21 mouse cellular contexts compared by ENCODE assay signal in genomic region chr19:29562603-29563002, GRCm38 (mm10). TPM values are rescaled to one million over a fixed set of nuclear protein-coding genes. Genes with fewer than 3 reads are reported as not detected.
DNase-seq lines count a peak whose midpoint lies in the region; ATAC-seq and TF ChIP-seq lines count a peak whose summit lies in the region.
"Had no signal": no experiment of that assay in that cellular context is flagged by ENCODE, and none has a peak within 500 bp of the region (broad histone marks: within the 10 kb centered on the region; RNA-seq: fewer than 3 reads in every experiment).

No protein-coding gene starts in this region.

- TF ChIP-seq POLR2A in liver, adult 2 months (IDR thresholded peaks at IDR 0.05; ENCODE audit: extremely low read depth, insufficient read depth, low read length): no peak

- H3K36me3 ChIP-seq in embryonic facial prominence, embryonic 15.5 days: peaks cover 5% of the 10 kb centered on the region; the same call in 1 of the 2 replicates
- peaks cover 44% of the 10 kb centered on the region for H3K36me3 ChIP-seq in embryonic facial prominence, embryonic 10.5 days (replicated peaks)
- H3K36me3 ChIP-seq in liver, adult 2 months (ENCODE audit: control insufficient read depth, insufficient read depth, low read length): peaks cover 2% of the 10 kb centered on the region; the same call in 1 of the 2 replicates
- peaks cover 3% of the 10 kb centered on the region; the same call in 1 of the 2 replicates for H3K36me3 ChIP-seq in lung, embryonic 15.5 days
- no peaks in the 10 kb centered on the region for H3K36me3 ChIP-seq in stomach, postnatal 0 days (ENCODE audit: control insufficient read depth, insufficient read depth, low read length)
- H3K36me3 ChIP-seq: heart, embryonic 15.5 days had no signal

- TF ChIP-seq EP300 in stomach, postnatal 0 days (optimal IDR thresholded peaks at IDR 0.05): no peak

- H3K4me1 ChIP-seq in embryonic facial prominence, embryonic 15.5 days: peaks cover 3% of the 10 kb centered on the region; the same call in 1 of the 2 replicates
- no peaks in the 10 kb centered on the region for H3K4me1 ChIP-seq in embryonic facial prominence, embryonic 10.5 days
- peaks cover 12% of the 10 kb centered on the region; the same call in 1 of the 2 replicates for H3K4me1 ChIP-seq in liver, adult 2 months (ENCODE audit: control insufficient read depth, insufficient read depth, low read length)
- no peaks in the 10 kb centered on the region; the same call in 1 of the 2 replicates for H3K4me1 ChIP-seq in lung, embryonic 15.5 days
- no peaks in the 10 kb centered on the region for H3K4me1 ChIP-seq in stomach, postnatal 0 days (replicated peaks; ENCODE audit: control insufficient read depth, insufficient read depth)
- H3K4me1 ChIP-seq: forebrain, embryonic 10.5 days; hindbrain, embryonic 10.5 days had no signal

- DNase-seq in embryonic facial prominence, embryonic 10.5 days (ENCODE audit: low spot score): no peak
- DNase-seq in liver, adult 2 months (ENCODE audit: extremely low read depth, low read depth, low spot score): peak; percentile 92
- DNase-seq in liver: no peak
- DNase-seq in lung, postnatal 4 days: no peak
- no peak for DNase-seq in stomach, postnatal 0 days (ENCODE audit: low spot score)
- DNase-seq: adrenal gland, adult 8-10 months; adrenal gland, postnatal 36 days; B cell, adult 2 months; cerebellum, adult 8-10 months; cerebellum, postnatal 25 days had no signal

- 0 out of 2 replicates have a peak overlapping the region, but pooled peaks have one; percentile 55 for H3K27ac ChIP-seq in embryonic facial prominence, embryonic 15.5 days (replicated peaks)
- no peak overlapping the region for H3K27ac ChIP-seq in embryonic facial prominence, embryonic 10.5 days (replicated peaks)
- H3K27ac ChIP-seq in liver, adult 2 months (replicated peaks; ENCODE audit: insufficient read depth, low read depth, low read length): no peak overlapping the region
- H3K27ac ChIP-seq in lung, embryonic 15.5 days: peak overlapping the region; percentile 67; the same call in 1 of the 2 replicates
- 0 out of 2 replicates have a peak overlapping the region, but pooled peaks have one; percentile 13 for H3K27ac ChIP-seq in stomach, postnatal 0 days (replicated peaks)
- H3K27ac ChIP-seq: forebrain, embryonic 10.5 days; hindbrain, embryonic 10.5 days; hindbrain, embryonic 14.5 days had no signal

- no peak for TF ChIP-seq CTCF in liver, adult 2 months (IDR thresholded peaks at IDR 0.05; ENCODE audit: low read depth, low read length)
- 0 out of 2 replicates have a peak, but pooled peaks have one; percentile 11 for TF ChIP-seq CTCF in stomach, postnatal 0 days (IDR thresholded peaks at IDR 0.05; ENCODE audit: low read depth)

- ATAC-seq in embryonic facial prominence, embryonic 15.5 days (ENCODE audit: insufficient number of reproducible peaks, low FRiP score, low TSS enrichment, low read depth): no peak
- ATAC-seq in lung, embryonic 15.5 days (ENCODE audit: borderline replicate concordance, extremely low read depth, low FRiP score, low TSS enrichment): no peak
- peak; percentile 70 for ATAC-seq in stomach, postnatal 0 days (ENCODE audit: low FRiP score, low TSS enrichment)
- ATAC-seq: CD4-positive, CD25-positive, alpha-beta regulatory T cell, adult 4 months had no signal

- 66% methylated on average over 3 of the region's 3 CpGs for WGBS in embryonic facial prominence, embryonic 15.5 days
- 72% methylated on average over 3 of the region's 3 CpGs for WGBS in embryonic facial prominence, embryonic 10.5 days
- 23% methylated on average over 3 of the region's 3 CpGs for WGBS in liver, adult 2 months
- WGBS in lung, embryonic 15.5 days: 31% methylated on average over 3 of the region's 3 CpGs
- 38% methylated on average over 3 of the region's 3 CpGs for WGBS in stomach, postnatal 0 days

- no peak overlapping the region for H3K4me3 ChIP-seq in embryonic facial prominence, embryonic 15.5 days (replicated peaks)
- H3K4me3 ChIP-seq in embryonic facial prominence, embryonic 10.5 days: no peak overlapping the region
- H3K4me3 ChIP-seq in liver, adult 2 months (ENCODE audit: insufficient read depth, low read depth, low read length): no peak overlapping the region
- no peak overlapping the region for H3K4me3 ChIP-seq in lung, embryonic 15.5 days
- H3K4me3 ChIP-seq in stomach, postnatal 0 days (ENCODE audit: low read depth, low read length): no peak overlapping the region
- H3K4me3 ChIP-seq: embryonic facial prominence, embryonic 13.5 days; erythroblast, embryonic 14.5 days; forebrain, embryonic 10.5 days; heart, embryonic 15.5 days; hindbrain, embryonic 10.5 days had no signal

- no peak overlapping the region for H3K4me2 ChIP-seq in embryonic facial prominence, embryonic 15.5 days (replicated peaks)
- H3K4me2 ChIP-seq in lung, embryonic 15.5 days: no peak overlapping the region
- H3K4me2 ChIP-seq in stomach, postnatal 0 days (replicated peaks; ENCODE audit: low read depth): no peak overlapping the region
- H3K4me2 ChIP-seq: embryonic facial prominence, embryonic 13.5 days; heart, embryonic 11.5 days; heart, embryonic 15.5 days; hindbrain, embryonic 14.5 days had no signal

- peaks cover 5% of the 10 kb centered on the region; the same call in 1 of the 2 replicates for H3K79me2 ChIP-seq in liver, adult 2 months (ENCODE audit: control insufficient read depth, insufficient read depth, low read length)

- H3K27me3 ChIP-seq in embryonic facial prominence, embryonic 15.5 days: no peaks in the 10 kb centered on the region
- no peaks in the 10 kb centered on the region for H3K27me3 ChIP-seq in embryonic facial prominence, embryonic 10.5 days (replicated peaks; ENCODE audit: low read depth, poor library complexity, severe bottlenecking)
- no peaks in the 10 kb centered on the region for H3K27me3 ChIP-seq in liver, adult 2 months (ENCODE audit: control insufficient read depth, insufficient read depth, low read length)
- H3K27me3 ChIP-seq in lung, embryonic 15.5 days: no peaks in the 10 kb centered on the region
- H3K27me3 ChIP-seq in stomach, postnatal 0 days (ENCODE audit: control insufficient read depth, insufficient read depth, low read length): no peaks in the 10 kb centered on the region
- H3K27me3 ChIP-seq: embryonic facial prominence, embryonic 13.5 days; heart, embryonic 15.5 days had no signal

- no peaks in the 10 kb centered on the region for H3K9me3 ChIP-seq in embryonic facial prominence, embryonic 15.5 days (replicated peaks)
- no peaks in the 10 kb centered on the region for H3K9me3 ChIP-seq in embryonic facial prominence, embryonic 10.5 days
- no peaks in the 10 kb centered on the region for H3K9me3 ChIP-seq in lung, embryonic 15.5 days
- H3K9me3 ChIP-seq in stomach, postnatal 0 days (ENCODE audit: control insufficient read depth, low read length): no peaks in the 10 kb centered on the region
- H3K9me3 ChIP-seq: embryonic facial prominence, embryonic 13.5 days; forebrain, embryonic 10.5 days; G1E; heart, embryonic 15.5 days; hindbrain, embryonic 10.5 days had no signal

- no peak overlapping the region for H3K9ac ChIP-seq in embryonic facial prominence, embryonic 15.5 days
- no peak overlapping the region for H3K9ac ChIP-seq in liver, adult 2 months (ENCODE audit: low read depth, low read length)
- H3K9ac ChIP-seq in lung, embryonic 15.5 days: no peak overlapping the region
- H3K9ac ChIP-seq in stomach, postnatal 0 days (ENCODE audit: low read length): no peak overlapping the region
- H3K9ac ChIP-seq: embryonic facial prominence, embryonic 13.5 days; heart, embryonic 15.5 days; hindbrain, embryonic 14.5 days had no signal

RNA-seq across cellular contexts. Expression of gene Ric1, which starts 40.5 kb away (rescaled TPM):
- polyA plus RNA-seq in embryonic facial prominence, embryonic 15.5 days (2015; fragmentation: Nextera tagmentation; extraction: Ambion mirVana): 20.1 and 20.3 TPM in 2 replicates
- polyA plus RNA-seq in embryonic facial prominence, embryonic 10.5 days (2016; fragmentation: Nextera tagmentation; extraction: Ambion mirVana): 17.1 and 20.0 TPM in 2 replicates
- 39.3 and 41.5 TPM in 2 replicates for total RNA-seq in liver, adult 2 months (2014; rRNA removed)
- 4.7 and 5.4 TPM in 2 replicates for polyA plus RNA-seq in liver, adult 2 months (2012; rRNA removed)
- 11.7 and 12.5 TPM in 2 replicates for polyA plus RNA-seq in lung, embryonic 15.5 days (2015; fragmentation: Nextera tagmentation; extraction: Ambion mirVana)
- polyA plus RNA-seq in stomach, postnatal 0 days (2015; fragmentation: Nextera tagmentation; extraction: Ambion mirVana): 7.4 and 7.6 TPM in 2 replicates

Comparison
In these comparisons a context has a peak if more than half of its experiments do, and no peak if none do; other contexts are left out.
1. H3K27ac ChIP-seq: peak in embryonic facial prominence, embryonic 15.5 days (single experiment), lung, embryonic 15.5 days (single experiment) and stomach, postnatal 0 days (single experiment); none in embryonic facial prominence, embryonic 10.5 days (single experiment) and liver, adult 2 months (single experiment).